Mouse (Mus musculus) splenic B cell, adult 2 months (primary cell): ENCODE measurements at regions not wholly inside any gene's neighbourhood (a gene's known extent, or its start where the extent isn't known, plus 50 kb on each side); places are given as distances from the start of the nearest gene placed in this dataset.

Experiments
- DNase-seq: peaks from one replicate; pipeline ENCODE4 v3.0.0-alpha.2; 2011; ENCODE audit warnings: low read depth, low spot score
- H3K27me3 ChIP-seq: 2 replicates; pipeline ENCODE4 v1.6.1; 2012; ENCODE audit warnings: mild to moderate bottlenecking, low read length, moderate library complexity, mixed read lengths; ENCODE audit not compliant: control insufficient read depth, poor library complexity, insufficient read depth, severe bottlenecking
- H3K36me3 ChIP-seq: 2 replicates; pipeline ENCODE4 v1.6.1; 2012; ENCODE audit warnings: mild to moderate bottlenecking, low read length, moderate library complexity, mixed read lengths; ENCODE audit not compliant: control insufficient read depth, poor library complexity, insufficient read depth, severe bottlenecking

DNA sequence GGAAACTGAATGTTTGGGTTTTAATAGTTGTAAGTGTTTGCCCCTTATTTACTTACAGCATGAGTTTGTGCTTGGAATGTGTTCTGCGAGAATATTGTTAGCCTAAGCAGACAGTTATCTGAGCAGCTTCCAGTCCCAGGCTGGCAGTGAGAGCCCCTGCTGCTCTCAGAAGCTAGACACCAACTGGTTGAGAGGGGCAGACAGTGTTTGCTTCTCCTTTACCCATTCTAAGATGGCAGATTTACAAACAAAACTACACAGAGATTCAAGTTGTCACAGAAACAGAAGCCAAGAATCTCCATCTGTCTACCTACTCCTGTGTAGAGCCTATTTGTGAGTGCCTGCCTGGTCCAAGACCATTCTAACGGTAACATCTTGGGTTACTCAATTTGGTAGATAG lies 122.4 kb upstream of the Tyw5 start:
- no peaks in the 10 kb centered on the region for H3K36me3 ChIP-seq
- no peaks in the 10 kb centered on the region for H3K27me3 ChIP-seq
- no peak for DNase-seq

DNA sequence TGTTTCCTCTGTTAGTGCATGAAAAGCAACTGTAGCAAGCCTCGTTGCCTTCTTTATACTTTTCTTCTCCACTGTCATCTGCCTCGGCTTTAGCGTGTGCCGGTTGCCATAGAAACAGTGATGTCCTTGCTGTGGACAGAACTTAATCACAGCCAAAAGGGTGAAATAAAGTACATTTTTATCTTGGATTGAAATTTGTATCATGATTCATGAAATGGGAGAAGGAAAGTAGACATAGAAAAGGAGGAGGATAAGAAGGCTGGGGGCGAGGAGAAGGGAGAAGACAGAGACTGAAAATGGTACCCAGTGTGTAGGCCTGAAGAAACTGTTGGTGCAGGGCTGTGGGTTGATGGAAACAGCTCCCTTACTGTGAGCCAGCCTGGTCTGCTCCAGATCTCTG lies 130.5 kb upstream of the Tyw5 start:
- no peak for DNase-seq
- no peaks in the 10 kb centered on the region for H3K36me3 ChIP-seq
- H3K27me3 ChIP-seq, result no peaks in the 10 kb centered on the region

DNA sequence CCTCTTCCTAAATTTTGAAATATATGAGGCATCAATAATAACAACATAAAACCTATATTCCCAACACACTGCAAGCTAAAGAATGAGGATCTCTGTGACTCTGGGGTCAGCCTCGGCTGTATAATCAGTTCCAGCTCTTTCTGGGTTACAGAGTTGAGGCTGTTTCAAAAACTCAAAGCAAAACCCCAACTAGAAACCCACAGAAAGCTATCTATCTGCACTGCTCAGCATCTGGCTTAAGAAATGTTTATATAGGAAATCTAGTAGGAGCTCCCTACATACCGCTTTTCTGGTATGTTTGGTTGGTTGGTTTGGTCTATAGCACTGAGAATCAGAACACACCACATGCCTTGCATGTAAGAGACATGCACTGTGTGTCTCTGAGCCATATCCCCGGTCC lies 137.8 kb upstream of the Tyw5 start:
- H3K36me3 ChIP-seq, result no peaks in the 10 kb centered on the region
- H3K27me3 ChIP-seq, result no peaks in the 10 kb centered on the region
- no peak for DNase-seq

DNA sequence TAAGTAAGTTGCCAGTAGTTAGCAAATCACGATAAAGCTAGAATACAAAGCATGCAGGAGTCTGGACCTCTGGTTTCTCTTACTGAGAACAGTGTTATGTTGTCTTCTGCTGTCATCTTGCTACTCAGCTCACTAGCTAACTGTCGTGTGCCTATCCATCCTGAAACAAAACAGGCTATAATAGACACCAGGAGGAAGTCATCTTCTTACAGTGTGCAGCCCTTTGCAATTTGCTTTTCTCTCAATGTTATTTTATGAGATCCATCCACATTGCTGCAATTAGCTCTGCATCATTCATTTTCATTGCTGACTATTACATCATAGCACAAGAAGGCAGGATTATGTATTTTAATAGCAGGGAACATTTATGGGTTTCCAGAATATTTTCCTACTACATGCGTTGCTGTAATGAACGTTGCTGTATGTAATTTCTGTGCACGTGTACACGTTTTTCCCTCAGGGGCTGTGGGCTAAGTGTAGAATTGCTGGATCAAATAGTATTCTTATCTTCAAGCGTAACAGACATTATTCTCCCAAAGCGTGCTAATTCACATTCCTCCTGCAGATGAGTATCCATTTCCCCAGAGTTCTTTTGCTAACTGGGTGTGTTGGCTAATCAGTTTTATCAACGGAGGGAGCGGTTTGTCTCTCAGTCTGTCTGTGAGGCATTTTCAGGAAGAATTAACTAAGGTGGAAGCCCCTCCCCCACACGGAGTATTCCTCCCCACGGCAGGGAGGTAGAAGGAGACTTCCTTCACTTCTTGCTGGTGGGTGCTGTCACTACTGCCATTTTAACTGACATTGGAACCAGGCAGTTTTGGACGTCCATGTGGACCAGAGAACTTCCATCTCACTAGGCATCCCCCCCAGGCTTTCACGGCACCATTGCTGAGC lies 139.1 kb upstream of the Tyw5 start:
- no peak for DNase-seq

DNA sequence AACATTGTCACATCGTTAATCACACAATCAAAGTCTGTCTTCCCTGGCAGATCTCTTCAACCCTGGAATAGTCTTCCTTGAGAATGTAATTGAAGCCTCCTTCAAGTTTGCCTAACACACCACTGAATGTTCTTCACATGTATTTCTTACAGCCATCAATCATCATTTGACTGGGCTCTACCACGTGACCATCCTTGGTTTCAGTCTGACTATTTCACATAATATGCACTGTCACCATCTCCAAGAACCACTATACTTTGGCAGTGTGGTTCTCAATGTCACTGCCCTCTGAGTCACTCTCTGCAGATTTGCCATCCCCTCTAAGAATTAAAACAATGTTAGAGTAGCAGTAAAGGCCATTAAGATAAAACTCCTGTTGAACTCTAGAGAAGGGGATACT lies 154.6 kb upstream of the Tyw5 start:
- no peak for DNase-seq
- Histone ChIP-seq H3K27me3 (no peaks in the 10 kb centered on the region), H3K36me3 (no peaks in the 10 kb centered on the region)

More for the DNA sequence above, 139.1 kb upstream of the Tyw5 start:
- H3K36me3 ChIP-seq, result no peaks in the 10 kb centered on the region
- H3K27me3 ChIP-seq, result no peaks in the 10 kb centered on the region

DNA sequence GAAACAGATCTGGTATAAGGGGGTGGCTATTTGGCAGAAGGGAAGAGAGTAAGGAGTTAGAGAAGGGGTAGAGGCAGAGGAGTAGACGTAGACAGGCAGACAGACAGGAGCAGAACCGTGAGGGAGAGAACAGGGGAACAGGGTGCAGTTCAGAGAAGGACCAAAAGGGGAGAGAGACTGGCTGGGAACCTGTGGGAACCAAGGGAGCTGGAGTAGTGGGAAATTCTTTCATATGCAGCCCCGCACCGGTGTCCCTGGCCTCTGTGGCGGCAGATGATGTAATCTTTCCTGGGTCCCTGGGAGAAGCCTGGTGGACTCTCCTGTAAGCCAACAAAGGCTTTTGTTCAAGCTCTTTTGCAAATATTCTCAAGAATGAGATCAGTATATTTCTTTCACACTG lies 157.8 kb upstream of the Tyw5 start:
- Histone ChIP-seq H3K36me3 (no peaks in the 10 kb centered on the region), H3K27me3 (no peaks in the 10 kb centered on the region)
- no peak for DNase-seq

DNA sequence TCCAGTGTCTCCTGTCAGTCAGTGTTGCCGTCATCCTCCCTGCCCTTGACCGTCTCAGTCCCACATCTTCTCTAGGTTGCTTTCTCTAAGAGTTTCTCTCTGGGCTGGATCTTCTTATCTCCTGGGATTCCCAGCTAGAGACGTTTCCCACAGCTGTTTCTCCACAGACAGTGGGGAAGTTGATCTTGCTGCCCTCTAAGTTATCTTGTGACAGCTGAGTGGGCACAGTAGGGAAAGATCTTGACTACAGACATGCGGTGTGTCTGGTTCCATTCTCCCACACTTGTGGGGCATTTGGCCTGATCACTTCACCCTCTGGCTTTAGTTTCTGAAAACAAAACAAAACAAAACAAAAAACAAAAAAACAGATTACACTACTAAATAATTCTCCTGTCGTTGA lies 165.2 kb upstream of the Tyw5 start:
- Histone ChIP-seq H3K36me3 (no peaks in the 10 kb centered on the region), H3K27me3 (no peaks in the 10 kb centered on the region)
- DNase-seq, result no peak

DNA sequence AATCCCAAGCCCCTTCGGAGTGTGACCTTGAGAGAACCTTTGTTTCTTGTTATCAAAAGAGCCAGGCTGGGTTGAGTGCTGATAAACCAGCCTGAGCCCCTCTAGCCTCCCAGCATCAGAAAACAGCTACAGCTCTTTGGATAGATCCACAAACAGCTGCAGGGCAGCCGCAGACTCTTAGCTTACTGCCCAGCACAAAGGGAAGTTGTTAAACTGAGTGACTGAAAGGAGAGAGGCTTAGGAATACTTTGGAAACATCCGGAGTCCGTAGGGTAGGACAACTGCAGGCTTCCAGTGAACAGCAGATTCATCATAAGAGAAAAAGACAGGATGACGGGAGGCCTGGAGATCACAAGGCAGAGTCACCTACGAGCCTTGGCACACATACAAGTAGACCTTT lies 166.9 kb upstream of the Tyw5 start:
- no peak for DNase-seq
- Histone ChIP-seq H3K36me3 (no peaks in the 10 kb centered on the region), H3K27me3 (no peaks in the 10 kb centered on the region)

DNA sequence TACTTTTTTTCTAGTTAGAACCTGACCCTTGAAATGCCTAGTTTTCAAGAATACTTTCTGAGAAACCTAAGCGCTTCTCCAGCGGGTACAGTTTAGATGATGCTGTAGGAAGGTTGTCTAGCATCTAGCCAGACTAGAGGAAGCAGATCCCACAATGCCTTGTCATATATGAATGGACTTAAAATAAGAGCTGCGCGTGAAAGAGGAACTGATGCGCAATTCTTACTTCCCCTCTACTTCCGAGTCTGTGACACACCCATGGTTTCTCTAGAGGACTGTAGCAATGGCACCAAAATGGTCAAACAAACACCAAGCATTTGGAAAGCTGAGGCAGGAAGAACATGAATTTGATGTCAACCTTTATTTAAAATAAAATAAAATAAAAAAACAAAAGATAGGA lies 167.6 kb upstream of the Tyw5 start:
- peak; percentile 18 for DNase-seq
- H3K27me3 ChIP-seq, result no peaks in the 10 kb centered on the region
- H3K36me3 ChIP-seq, result no peaks in the 10 kb centered on the region

DNA sequence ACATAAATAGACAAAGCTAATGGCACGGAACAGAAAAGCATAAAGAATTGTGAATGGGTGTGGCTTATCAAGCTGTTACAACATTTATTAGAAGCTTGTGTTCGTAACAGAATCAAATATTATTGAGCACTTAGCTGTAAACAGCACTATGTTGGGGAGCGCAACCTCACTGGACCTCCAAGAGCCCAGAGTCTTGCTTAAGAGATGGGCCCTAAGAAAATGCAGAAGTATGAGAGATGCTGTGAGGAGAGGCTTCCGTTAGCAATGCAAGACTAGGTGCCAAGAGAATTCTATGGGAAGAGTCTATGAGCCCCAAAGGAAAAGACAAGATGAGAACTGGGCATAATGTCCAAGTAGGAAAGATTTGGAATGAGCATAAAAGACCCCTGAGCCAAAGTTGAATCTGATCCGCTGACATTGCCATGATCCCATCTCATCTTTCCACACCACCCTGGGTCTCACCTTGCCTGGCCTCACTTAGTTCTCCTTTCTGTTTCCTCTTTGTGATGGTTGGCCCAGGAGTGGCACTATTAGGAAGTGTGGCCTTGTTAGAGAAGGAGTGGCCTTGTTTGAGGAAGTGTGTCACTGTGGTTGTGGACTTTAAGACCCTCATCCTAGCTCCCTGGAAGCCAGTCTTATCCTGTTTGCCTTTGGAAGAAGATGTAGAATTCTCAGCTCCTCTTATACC lies 169.3 kb upstream of the Tyw5 start:
- Histone ChIP-seq H3K36me3 (no peaks in the 10 kb centered on the region), H3K27me3 (no peaks in the 10 kb centered on the region)
- DNase-seq, result no peak

DNA sequence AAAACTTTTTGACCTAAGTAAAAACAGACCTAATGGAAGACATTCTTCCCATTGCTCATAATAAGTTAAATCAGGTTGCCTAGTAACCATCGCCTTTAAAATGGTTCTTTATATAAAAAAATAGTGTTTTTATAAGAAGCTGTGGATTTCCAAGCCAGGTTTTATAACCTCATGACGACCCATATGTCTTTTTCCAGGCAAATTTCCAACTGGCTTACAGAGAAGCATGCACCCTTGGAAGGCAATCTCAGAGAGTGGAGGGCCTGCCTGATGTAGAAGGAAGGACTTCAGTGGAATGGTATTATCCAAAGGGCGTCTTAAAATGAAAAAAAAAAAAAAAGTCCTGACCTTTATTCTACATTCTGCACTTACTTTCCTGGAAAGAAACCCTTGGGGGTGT lies 172.2 kb upstream of the Tyw5 start:
- no peaks in the 10 kb centered on the region for H3K27me3 ChIP-seq
- H3K36me3 ChIP-seq, result no peaks in the 10 kb centered on the region
- DNase-seq, result no peak

DNA sequence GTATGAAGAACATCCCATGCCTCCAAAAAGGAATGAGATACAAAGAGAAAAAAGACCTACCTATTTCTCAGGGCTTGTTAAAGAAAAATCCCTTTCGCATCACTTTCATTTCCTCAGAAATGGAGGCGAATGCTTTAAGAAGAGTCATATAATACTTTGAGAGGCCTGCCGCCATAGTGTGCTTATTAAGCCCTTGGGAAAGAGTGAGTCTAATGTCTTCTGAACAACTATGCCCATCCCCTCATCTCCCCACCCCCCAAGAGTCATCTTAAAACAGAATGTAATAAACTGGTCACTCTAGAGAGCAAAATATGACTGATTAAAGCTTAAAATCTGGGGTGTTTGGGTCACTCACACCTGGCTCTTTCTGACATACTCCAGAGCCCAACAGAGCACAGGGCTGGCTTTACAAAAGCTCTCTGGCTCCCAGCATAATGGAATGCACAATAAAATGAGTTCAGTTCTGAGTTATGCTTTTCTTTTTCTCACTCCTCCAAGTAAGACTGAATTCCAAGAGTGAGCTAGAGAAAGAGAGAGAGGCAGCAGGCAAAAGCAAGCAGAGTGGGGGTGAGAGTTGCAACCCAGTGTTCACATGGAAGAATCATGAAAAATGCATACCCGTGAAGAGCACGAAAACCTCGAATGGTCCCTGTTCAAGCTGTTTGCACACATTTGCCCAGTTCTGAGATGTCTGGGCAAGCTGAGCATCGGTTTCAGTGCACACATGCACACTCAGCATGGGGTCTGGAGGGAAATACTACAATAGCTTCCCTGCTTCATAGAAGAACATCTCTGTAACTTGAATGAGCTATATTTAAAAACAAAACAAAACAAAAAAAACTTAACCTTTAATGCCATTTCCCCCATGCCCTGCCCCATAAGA lies 180.0 kb upstream of the Spats2l start:
- Histone ChIP-seq H3K36me3 (no peaks in the 10 kb centered on the region), H3K27me3 (no peaks in the 10 kb centered on the region)
- no peak for DNase-seq

DNA sequence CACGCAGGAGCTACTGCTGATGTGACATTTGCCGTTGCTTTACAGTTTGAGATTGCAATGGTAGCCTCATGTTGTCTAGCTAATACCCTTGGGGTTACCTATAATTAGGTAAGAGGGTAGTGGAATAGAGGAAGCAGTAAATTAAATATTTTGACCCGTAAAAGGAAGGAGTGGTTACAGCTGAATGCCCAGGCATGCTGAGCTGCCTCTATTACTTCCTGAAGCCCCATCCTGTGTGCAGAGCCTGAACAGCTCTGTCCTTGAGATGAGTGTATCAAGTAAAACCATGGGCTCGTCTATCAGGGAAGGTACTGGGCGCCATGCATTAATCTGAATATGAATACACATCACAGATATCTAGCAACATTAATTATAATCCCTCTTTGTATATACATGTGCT lies 179.1 kb upstream of the Spats2l start:
- peak; percentile 58 for DNase-seq
- no peaks in the 10 kb centered on the region for H3K27me3 ChIP-seq
- no peaks in the 10 kb centered on the region for H3K36me3 ChIP-seq

DNA sequence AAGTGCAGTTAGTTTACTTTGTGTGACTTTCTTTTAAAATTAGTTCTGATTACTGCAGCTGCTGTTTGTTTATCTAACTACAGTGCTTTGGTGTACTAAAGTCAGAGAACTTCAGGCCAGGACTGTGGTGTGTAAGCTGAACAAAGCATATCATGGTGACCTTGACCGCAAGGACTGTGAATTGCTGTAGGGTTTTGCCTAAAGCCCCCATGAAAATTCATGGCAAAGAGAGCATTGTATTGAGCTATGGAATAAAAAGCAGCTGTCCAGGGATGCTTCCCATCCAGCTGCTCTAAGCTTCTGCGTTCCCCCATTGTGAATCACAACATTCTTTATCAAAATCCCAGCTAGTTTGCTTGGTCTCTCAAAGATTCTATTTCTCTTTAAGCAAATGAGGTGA lies 173.0 kb upstream of the Spats2l start:
- no peak for DNase-seq
- Histone ChIP-seq H3K36me3 (no peaks in the 10 kb centered on the region), H3K27me3 (no peaks in the 10 kb centered on the region)

DNA sequence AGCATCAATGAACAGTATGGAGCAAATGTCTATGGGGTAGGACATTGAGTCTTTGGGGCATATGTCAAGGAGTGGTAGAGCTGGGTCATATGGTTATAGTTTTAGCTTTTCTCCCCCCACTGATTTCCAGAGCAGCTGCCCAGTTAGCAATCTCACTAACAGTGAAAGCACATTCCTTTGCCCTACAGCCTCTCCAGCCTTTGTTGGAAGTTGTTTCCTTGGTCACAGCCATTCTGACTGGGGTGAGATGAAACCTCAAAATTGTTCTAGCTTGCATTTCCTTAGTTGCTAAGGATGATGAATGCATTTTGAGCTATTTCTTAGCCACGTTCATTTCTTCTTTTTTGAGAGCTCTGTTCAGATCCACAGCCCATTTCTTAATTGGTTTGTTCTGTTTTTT lies 168.4 kb upstream of the Spats2l start:
- no peak for DNase-seq
- Histone ChIP-seq H3K36me3 (no peaks in the 10 kb centered on the region), H3K27me3 (no peaks in the 10 kb centered on the region)
